Mouse (Mus musculus): ENCODE results near the gene Gm20852. TPM values are rescaled to one million over a fixed set of nuclear protein-coding genes. Genes with fewer than 3 reads are reported as not detected.
"Not testable (repeated sequence)": the region's sequence is repeated elsewhere in the genome, so short reads cannot be mapped to it uniquely, and the experiment has no call there.

Gm20852 gene
- polyA plus RNA-seq (2015; fragmentation: Nextera tagmentation; extraction: Ambion mirVana): not detected in 2 replicates

DNA sequence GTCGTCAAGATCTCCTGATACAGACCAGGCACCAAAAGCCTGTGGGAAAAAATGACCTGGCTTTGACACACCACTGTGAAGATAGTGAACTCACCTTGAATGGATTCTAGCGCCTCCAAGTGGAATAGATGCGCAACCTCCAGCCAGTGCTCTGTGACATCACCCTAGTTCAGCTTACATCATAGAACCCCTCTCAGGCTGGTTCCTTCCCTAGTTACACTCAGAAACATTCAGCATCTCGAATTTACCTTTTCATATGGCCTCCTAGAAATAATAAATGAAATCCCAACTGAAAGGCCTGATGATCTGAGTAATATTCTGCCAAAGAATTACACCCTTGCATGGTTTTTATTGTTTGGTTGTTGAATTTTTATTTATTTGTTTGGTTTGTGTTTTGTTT, at the start of gene Gm20852:
Gm20852 (minus strand) TSS at position 101 of the 400 bp plus-strand sequence.
- ATAC-seq (ENCODE audit: low FRiP score, low read depth); H3K36me3 ChIP-seq; H3K4me1 ChIP-seq (replicated peaks); H3K4me3 ChIP-seq; H3K9me3 ChIP-seq; H3K27ac ChIP-seq (replicated peaks); H3K4me2 ChIP-seq; H3K9ac ChIP-seq; H3K27me3 ChIP-seq: not testable (repeated sequence)
- WGBS: no CpG with 5 or more reads among the region's 4 CpGs
